Mouse (Mus musculus) frontal cortex, adult (tissue): ENCODE results near the gene Adora3.
A peak's percentile ranks its signal among the peaks of the same experiment; 100 is the strongest.

ENCODE experiments used
- ATAC-seq: cut with Nextera tagmentation; 2 replicates; pipeline ENCODE4 v1.9.2; 2017; ENCODE audit warnings: mild to moderate bottlenecking, moderate library complexity, mixed read lengths; ENCODE audit not compliant: low TSS enrichment

Gene Adora3

DNA sequence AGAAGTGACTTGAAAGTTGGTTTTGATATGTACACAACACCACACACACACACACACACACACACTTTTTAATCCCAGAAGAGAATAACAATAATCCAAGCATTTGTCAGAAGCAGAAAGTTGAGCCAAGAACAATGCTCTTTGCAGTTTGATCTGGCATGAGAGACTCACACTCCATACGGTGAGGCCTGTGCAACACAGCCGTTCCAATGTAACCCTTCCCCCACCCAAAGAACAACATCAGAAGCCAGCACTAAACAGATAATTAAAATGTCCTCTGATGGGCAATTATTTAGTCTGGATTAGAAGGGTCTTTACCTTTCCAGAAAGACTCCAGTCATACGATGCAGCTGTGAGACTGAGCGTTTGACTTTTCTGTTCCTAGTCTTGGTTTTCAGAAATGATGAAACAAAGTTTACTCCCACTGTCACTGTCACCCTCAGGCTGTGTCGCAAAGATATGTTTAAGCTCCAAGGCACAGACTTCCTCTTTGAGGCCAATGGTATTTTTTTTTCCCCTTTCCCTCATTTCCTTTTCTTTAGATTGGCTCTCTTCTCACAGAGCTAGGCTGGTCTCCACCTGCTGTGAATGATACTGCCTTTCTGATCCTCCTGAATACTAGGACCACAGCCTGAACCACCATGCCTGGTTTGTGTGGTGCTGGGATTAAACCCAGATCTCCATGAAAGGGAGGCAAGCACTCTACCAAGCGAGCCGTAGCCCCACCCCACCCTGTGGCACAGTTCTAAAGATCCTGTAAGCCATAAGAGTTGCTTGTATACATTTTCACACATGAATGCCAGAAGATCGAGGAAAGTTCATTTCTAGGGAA lies 61.8 kb downstream of the Adora3 start, which contains the start of gene I830077J02Rik:
I830077J02Rik (minus strand) TSS at position 425 of the 832 bp plus-strand sequence.
- ATAC-seq, result no peak

GRCm38 (mm10) chr3:105933926-105934325 lies 63.3 kb downstream of the Adora3 start:
- 0 out of 2 replicates have a peak, but pooled peaks have one; percentile 39 for ATAC-seq

DNA sequence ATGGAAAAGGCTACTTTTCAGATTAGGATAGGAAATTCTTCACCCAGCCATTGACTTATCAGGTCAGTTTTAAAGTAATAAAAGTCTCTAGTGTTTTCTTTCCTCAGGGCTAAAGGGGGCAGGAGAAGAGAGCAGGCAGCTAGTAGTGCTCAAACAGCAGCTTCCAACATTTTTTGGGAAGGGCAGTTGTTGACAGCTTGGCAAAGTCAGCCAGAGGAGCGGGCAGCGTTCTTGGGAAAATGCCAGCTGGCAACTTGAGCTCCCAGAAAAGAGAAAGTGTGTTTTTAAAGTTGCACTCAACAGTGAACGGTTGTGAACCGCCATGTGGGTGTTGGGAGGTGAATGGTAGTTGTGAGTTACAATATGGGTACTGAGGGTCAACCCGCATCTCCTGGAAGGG lies 64.4 kb downstream of the Adora3 start:
- no peak for ATAC-seq

- ATAC-seq, result no peak
Measured at GRCm38 (mm10) chr3:105936111-105936510, 65.5 kb downstream of the Adora3 start.

- ATAC-seq, result no peak
Measured at GRCm38 (mm10) chr3:105951348-105951747, 80.7 kb downstream of the Adora3 start.

GRCm38 (mm10) chr3:105957235-105957634 lies 86.6 kb downstream of the Adora3 start:
- ATAC-seq, result no peak

- ATAC-seq, result no peak
Measured at GRCm38 (mm10) chr3:105958204-105958603, 87.5 kb downstream of the Adora3 start.
